Mouse (Mus musculus): Measurements from ENCODE around the gene Fam92b.

Gene Fam92b

GRCm38 (mm10) chr8:120190107-120190809, 13.0 kb upstream of the Fam92b start:
- no peak for DNase-seq (ENCODE audit: low spot score in 2 of 2)

GRCm38 (mm10) chr8:120189440-120189839, 12.2 kb upstream of the Fam92b start:
- no peak for DNase-seq (ENCODE audit: low spot score in 2 of 2)

GRCm38 (mm10) chr8:120188510-120188909, 11.2 kb upstream of the Fam92b start:
- DNase-seq (ENCODE audit: low spot score in 2 of 2) = no peak

GRCm38 (mm10) chr8:120186454-120186853, 9.2 kb upstream of the Fam92b start:
- no peak for DNase-seq (ENCODE audit: low spot score in 2 of 2)

GRCm38 (mm10) chr8:120184850-120185792, 7.9 kb upstream of the Fam92b start:
- DNase-seq (ENCODE audit: low spot score in 2 of 2) = no peak

- no peak for DNase-seq (ENCODE audit: low spot score in 2 of 2)
These were observed 7.1 kb upstream of the Fam92b start for GRCm38 (mm10) chr8:120184366-120184765.

GRCm38 (mm10) chr8:120181861-120182414, 4.7 kb upstream of the Fam92b start:
- no peak for DNase-seq (ENCODE audit: low spot score in 2 of 2)

GRCm38 (mm10) chr8:120181274-120181673, 4.0 kb upstream of the Fam92b start:
- no peak for DNase-seq (ENCODE audit: low spot score in 2 of 2)

GRCm38 (mm10) chr8:120180445-120180970, 3.2 kb upstream of the Fam92b start:
- no peak for DNase-seq (ENCODE audit: low spot score in 2 of 2)

- DNase-seq (ENCODE audit: low spot score in 2 of 2) = peak; percentile 80 to 95
These were observed 1.8 kb upstream of the Fam92b start for GRCm38 (mm10) chr8:120179027-120179431.

- DNase-seq (ENCODE audit: low spot score in 2 of 2) = no peak
These were observed 853 bp upstream of the Fam92b start for GRCm38 (mm10) chr8:120178124-120178514.

GRCm38 (mm10) chr8:120176605-120177004, 661 bp downstream of the Fam92b start:
- DNase-seq (ENCODE audit: low spot score in 2 of 2) = no peak

GRCm38 (mm10) chr8:120174606-120175005, 2.7 kb downstream of the Fam92b start:
- no peak for DNase-seq (ENCODE audit: low spot score in 2 of 2)

- no peak for DNase-seq (ENCODE audit: low spot score in 2 of 2)
These were observed 4.1 kb downstream of the Fam92b start for GRCm38 (mm10) chr8:120173195-120173594.

- DNase-seq (ENCODE audit: low spot score in 2 of 2) = no peak
These were observed 8.1 kb downstream of the Fam92b start for GRCm38 (mm10) chr8:120169119-120169518.

- no peak for DNase-seq (ENCODE audit: low spot score in 2 of 2)
These were observed 9.4 kb downstream of the Fam92b start for GRCm38 (mm10) chr8:120167821-120168220.

GRCm38 (mm10) chr8:120167136-120167535, 10.1 kb downstream of the Fam92b start:
- no peak for DNase-seq (ENCODE audit: low spot score in 2 of 2)

GRCm38 (mm10) chr8:120164026-120164425, 13.2 kb downstream of the Fam92b start:
- no peak for DNase-seq (ENCODE audit: low spot score in 2 of 2)

GRCm38 (mm10) chr8:120163376-120163775, 13.9 kb downstream of the Fam92b start:
- no peak for DNase-seq (ENCODE audit: low spot score in 2 of 2)

- DNase-seq (ENCODE audit: low spot score in 2 of 2) = no peak
These were observed 14.9 kb downstream of the Fam92b start for GRCm38 (mm10) chr8:120162404-120162752.

- DNase-seq (ENCODE audit: low spot score in 2 of 2) = no peak
These were observed 15.4 kb downstream of the Fam92b start for GRCm38 (mm10) chr8:120161658-120162403.

- DNase-seq (ENCODE audit: low spot score in 2 of 2) = no peak
These were observed 16.9 kb downstream of the Fam92b start for GRCm38 (mm10) chr8:120160366-120160765.
